Mouse (Mus musculus): ENCODE measurements around the gene Exo1. TPM values are rescaled to one million over a fixed set of nuclear protein-coding genes. Genes with fewer than 3 reads are reported as not detected.

The Exo1 gene
- polyA plus RNA-seq, 1 experiment = 2.9 TPM

GRCm38 (mm10) chr1:175931391-175931790, 51.0 kb downstream of the Exo1 start:
- TF ChIP-seq GATA1 (IDR thresholded peaks at IDR 0.05; ENCODE audit: low read length) = no peak

GRCm38 (mm10) chr1:175936282-175936737, 55.9 kb downstream of the Exo1 start:
- TF ChIP-seq GATA1 (IDR thresholded peaks at IDR 0.05; ENCODE audit: low read length) = no peak

- TF ChIP-seq GATA1 (IDR thresholded peaks at IDR 0.05; ENCODE audit: low read length) = no peak
Observed at GRCm38 (mm10) chr1:175938731-175939130, 58.4 kb downstream of the Exo1 start.

DNA sequence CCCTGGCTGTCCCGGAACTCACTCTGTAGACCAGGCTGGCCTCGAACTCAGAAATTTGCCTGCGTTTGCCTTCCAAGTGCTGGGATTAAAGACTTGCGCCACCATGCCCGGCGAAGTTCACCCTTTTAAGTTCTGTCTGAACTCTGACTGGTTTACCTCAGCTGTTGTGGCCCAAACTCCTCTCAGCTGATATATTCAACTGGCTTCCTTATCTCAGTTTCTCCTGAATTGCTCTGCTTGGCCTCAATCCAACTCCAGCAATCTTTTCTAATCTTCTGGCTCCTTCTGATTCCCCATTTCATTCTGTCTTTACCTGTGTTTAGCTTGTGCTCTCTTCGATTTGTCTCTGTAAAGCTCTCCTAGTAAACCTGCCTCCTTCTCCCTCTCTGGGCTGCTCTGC, 62.8 kb downstream of the Exo1 start:
- TF ChIP-seq GATA1 (IDR thresholded peaks at IDR 0.05; ENCODE audit: low read length) = no peak

GRCm38 (mm10) chr1:175946718-175947315, 66.4 kb downstream of the Exo1 start:
- TF ChIP-seq GATA1 (IDR thresholded peaks at IDR 0.05; ENCODE audit: low read length) = no peak

DNA sequence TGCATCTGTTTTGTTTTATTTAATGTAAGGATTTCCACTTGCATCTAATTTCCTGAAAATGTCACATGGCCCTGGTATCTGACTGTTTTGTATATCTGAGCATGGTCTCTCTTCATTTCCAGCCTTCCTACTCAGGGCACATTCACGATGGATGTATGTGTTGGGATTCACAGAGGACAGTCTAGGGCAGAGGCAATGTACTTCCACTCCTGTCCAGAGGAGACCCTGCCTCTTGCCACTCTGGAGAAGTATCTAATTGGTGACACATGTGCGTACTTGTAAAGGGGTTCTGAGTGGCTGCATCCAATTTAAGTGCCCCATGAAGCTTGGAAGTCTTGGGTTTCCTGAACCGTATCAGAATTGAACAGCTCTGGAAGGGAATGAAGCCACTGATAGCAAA, 70.0 kb downstream of the Exo1 start:
- no peak for TF ChIP-seq GATA1 (IDR thresholded peaks at IDR 0.05; ENCODE audit: low read length)

DNA sequence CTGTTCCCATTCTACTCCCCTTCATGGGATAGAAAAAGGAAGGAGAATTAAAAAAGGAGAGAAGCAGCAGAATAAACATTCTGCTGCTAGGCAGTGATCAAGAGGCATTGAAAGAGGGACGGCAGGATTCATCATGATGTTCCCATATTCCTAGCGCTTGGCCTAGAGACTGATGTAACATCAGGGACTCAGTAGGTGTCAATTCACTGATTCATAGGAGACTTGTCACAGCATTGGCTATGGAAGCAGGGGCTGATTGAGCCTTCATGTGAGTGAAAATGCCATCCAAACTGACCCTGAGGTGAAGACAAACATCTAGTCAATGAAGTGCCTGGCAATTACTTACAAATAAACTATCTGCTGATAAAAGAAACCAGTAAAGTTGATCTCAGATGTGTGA, 70.5 kb downstream of the Exo1 start:
- TF ChIP-seq GATA1 (IDR thresholded peaks at IDR 0.05; ENCODE audit: low read length) = no peak

GRCm38 (mm10) chr1:175961786-175962185, 81.4 kb downstream of the Exo1 start:
- TF ChIP-seq GATA1 (IDR thresholded peaks at IDR 0.05; ENCODE audit: low read length) = no peak

Other genes with a start within 250 kb of the Exo1 start
- 0.85 and 1.5 TPM in 2 replicates for gene Opn3, start 187.8 kb upstream of the Exo1 start, polyA plus RNA-seq (2012)
- 20.3 and 20.5 TPM in 2 replicates for gene Chml, start 187.7 kb upstream of the Exo1 start, polyA plus RNA-seq (2012)
- gene Wdr64, start 182.0 kb upstream of the Exo1 start, polyA plus RNA-seq (2012) = not detected in 2 replicates
- gene Gm38100, start 39.7 kb downstream of the Exo1 start, polyA plus RNA-seq (2012) = not detected in 2 replicates
- gene Rbm8a2, start 98.5 kb downstream of the Exo1 start, polyA plus RNA-seq (2012) = 0.10 and 0.13 TPM in 2 replicates